Mouse (Mus musculus): ENCODE data around the gene Pnkp. TPM values are rescaled to one million over a fixed set of nuclear protein-coding genes. Genes with fewer than 3 reads are reported as not detected.
A peak's percentile ranks its signal among the peaks of the same experiment; 100 is the strongest.

The Pnkp gene
- polyA plus RNA-seq, 1 experiment from 2014 or later: 23.3 TPM

DNA sequence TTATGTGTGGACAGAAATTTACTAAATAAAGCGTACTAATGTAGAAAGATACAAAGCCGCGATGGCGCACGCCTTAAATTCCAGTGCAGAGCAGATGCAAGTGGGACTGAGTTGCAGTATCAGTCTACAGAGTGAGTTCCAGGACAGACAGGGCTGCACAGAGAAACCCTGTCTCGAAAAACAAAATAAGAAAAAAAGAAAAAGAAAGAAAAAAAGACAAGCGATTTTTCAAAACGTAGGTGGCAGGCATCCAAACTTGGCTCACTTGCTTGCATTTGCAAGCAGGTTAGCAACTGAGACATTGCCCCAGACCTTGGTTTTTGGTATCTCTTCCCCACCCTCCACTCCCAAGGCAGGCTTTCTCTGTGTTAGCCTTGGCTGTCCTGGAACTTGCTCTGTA lies 36.3 kb downstream of the Pnkp start:
- Histone ChIP-seq H3K27me3 (replicated peaks) (no peaks in the 10 kb centered on the region), H3K4me3 (no peak overlapping the region), H3K36me3 (peaks cover 19% of the 10 kb centered on the region), H3K9ac (no peak overlapping the region), H3K4me1 (replicated peaks) (peaks cover 47% of the 10 kb centered on the region), H3K4me2 (peak overlapping the region; percentile 49), H3K27ac (ENCODE audit: poor library complexity, severe bottlenecking) (peak overlapping the region; percentile 67), H3K9me3 (replicated peaks) (no peaks in the 10 kb centered on the region)
- ATAC-seq (ENCODE audit: insufficient number of reproducible peaks, low FRiP score): no peak
- WGBS: 21% methylated on average over 8 of the region's 8 CpGs

DNA sequence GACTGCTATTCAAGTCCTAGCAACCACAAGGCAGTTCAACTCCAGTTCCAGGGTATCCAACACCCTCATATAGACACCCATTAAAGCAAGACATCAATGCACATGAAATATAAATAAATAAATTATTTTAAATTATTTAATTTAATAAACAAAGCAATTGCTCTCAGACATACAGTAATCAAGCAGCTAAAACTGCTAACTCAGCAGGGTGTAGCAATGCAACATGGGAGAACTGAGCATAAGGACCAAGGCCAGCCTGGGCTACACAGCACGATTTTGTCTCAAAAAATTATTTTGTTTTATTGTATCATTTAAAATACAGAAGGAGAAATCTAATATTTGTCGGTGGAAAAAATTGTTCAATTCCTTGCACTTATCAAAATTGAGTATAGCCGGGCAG lies 37.2 kb downstream of the Pnkp start:
- Histone ChIP-seq H3K4me2 (no peak overlapping the region), H3K9ac (no peak overlapping the region), H3K27ac (ENCODE audit: poor library complexity, severe bottlenecking) (no peak overlapping the region), H3K4me1 (replicated peaks) (peaks cover 46% of the 10 kb centered on the region), H3K9me3 (replicated peaks) (no peaks in the 10 kb centered on the region), H3K36me3 (peaks cover 18% of the 10 kb centered on the region), H3K4me3 (no peak overlapping the region), H3K27me3 (replicated peaks) (no peaks in the 10 kb centered on the region)
- WGBS: 82% methylated on average over 3 of the region's 3 CpGs
- ATAC-seq (ENCODE audit: insufficient number of reproducible peaks, low FRiP score): no peak

DNA sequence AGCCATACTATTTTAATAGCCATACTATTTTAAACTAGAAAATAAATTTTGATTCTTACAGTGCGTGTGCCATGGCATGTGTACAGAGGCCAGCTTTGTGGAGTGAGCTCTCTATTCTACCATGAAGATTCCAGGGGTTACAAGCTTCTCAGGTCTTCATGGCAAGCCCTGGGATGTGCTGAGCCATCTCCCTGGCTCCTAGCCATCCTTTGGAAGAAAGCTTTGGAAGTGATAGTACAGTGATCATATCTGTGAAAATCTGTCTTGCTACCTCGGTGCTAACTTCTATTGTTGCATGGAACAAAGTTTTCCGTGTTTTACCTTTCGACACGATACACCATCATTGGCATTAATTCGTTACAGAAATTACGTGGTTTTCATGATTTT lies 38.3 kb downstream of the Pnkp start:
- no peaks in the 10 kb centered on the region for H3K9me3 ChIP-seq (replicated peaks)
- peak overlapping the region; percentile 65; the same call in 1 of the 2 replicates for H3K4me3 ChIP-seq
- peaks cover 24% of the 10 kb centered on the region for H3K36me3 ChIP-seq
- H3K9ac ChIP-seq: no peak overlapping the region
- H3K4me2 ChIP-seq: peak overlapping the region; percentile 77
- H3K4me1 ChIP-seq (replicated peaks): peaks cover 41% of the 10 kb centered on the region
- 78% methylated on average over 7 of the region's 7 CpGs for WGBS
- no peak overlapping the region for H3K27ac ChIP-seq (ENCODE audit: poor library complexity, severe bottlenecking)
- no peak for ATAC-seq (ENCODE audit: insufficient number of reproducible peaks, low FRiP score)
- H3K27me3 ChIP-seq (replicated peaks): no peaks in the 10 kb centered on the region

- Histone ChIP-seq H3K27me3 (replicated peaks) (no peaks in the 10 kb centered on the region), H3K27ac (ENCODE audit: poor library complexity, severe bottlenecking) (peak within 1 kb of the TSS; percentile 79), H3K4me2 (peak within 1 kb of the TSS; percentile 77), H3K4me3 (peak within 1 kb of the TSS; percentile 65), H3K4me1 (replicated peaks) (peaks cover 36% of the 10 kb centered on the region), H3K36me3 (peaks cover 25% of the 10 kb centered on the region), H3K9ac (peak within 1 kb of the TSS; percentile 78), H3K9me3 (replicated peaks) (no peaks in the 10 kb centered on the region)
- WGBS: 3% methylated on average over 34 of the region's 34 CpGs
- peak; percentile 55 for ATAC-seq (ENCODE audit: insufficient number of reproducible peaks, low FRiP score)
Measured at GRCm38 (mm10) chr7:44895593-44896434, 38.9 kb downstream of the Pnkp start, which contains the start of gene Fuz. Gene Fuz (plus strand): TSS chr7:44896079.

DNA sequence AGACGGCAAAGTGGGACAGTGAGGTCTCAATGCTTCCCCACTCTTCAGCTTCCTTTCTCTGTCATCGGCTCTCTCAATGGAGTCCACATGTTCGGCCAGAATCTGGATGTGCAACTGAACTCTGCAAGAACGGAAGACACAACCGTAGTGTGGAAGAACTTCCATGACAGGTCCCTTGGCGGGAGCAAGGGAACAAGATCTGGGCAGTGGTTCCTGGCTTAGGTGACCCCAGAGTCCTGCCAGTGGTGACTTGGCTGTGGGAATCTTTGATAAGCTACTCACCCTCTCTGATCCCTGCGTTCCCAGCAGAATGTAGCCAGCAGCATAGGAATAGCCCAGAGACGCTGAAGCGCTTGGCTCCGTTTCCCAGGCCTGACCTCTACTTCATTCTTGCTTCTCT lies 39.6 kb downstream of the Pnkp start:
- WGBS: 38% methylated on average over 10 of the region's 10 CpGs

GRCm38 (mm10) chr7:44898607-44899006 lies 41.7 kb downstream of the Pnkp start:
- no peaks in the 10 kb centered on the region for H3K9me3 ChIP-seq (replicated peaks)
- H3K36me3 ChIP-seq: peaks cover 50% of the 10 kb centered on the region
- no peak overlapping the region for H3K27ac ChIP-seq (ENCODE audit: poor library complexity, severe bottlenecking)
- 31% methylated on average over 19 of the region's 19 CpGs for WGBS
- peaks cover 35% of the 10 kb centered on the region for H3K4me1 ChIP-seq (replicated peaks)
- H3K9ac ChIP-seq: no peak overlapping the region
- H3K4me3 ChIP-seq: no peak overlapping the region
- H3K27me3 ChIP-seq (replicated peaks): no peaks in the 10 kb centered on the region
- H3K4me2 ChIP-seq: 0 out of 2 replicates have a peak overlapping the region, but pooled peaks have one; percentile 13
- ATAC-seq (ENCODE audit: insufficient number of reproducible peaks, low FRiP score): no peak

More for the DNA sequence above, 39.6 kb downstream of the Pnkp start:
- no peak for ATAC-seq (ENCODE audit: insufficient number of reproducible peaks, low FRiP score)
- no peaks in the 10 kb centered on the region for H3K27me3 ChIP-seq (replicated peaks)
- H3K36me3 ChIP-seq: peaks cover 30% of the 10 kb centered on the region
- peak overlapping the region; percentile 79 for H3K27ac ChIP-seq (ENCODE audit: poor library complexity, severe bottlenecking)
- peak overlapping the region; percentile 65 for H3K4me3 ChIP-seq
- no peaks in the 10 kb centered on the region for H3K9me3 ChIP-seq (replicated peaks)
- peak overlapping the region; percentile 77 for H3K4me2 ChIP-seq
- peak overlapping the region; percentile 78 for H3K9ac ChIP-seq
- H3K4me1 ChIP-seq (replicated peaks): peaks cover 36% of the 10 kb centered on the region

GRCm38 (mm10) chr7:44900632-44901031 lies 43.7 kb downstream of the Pnkp start:
- no peak overlapping the region for H3K4me3 ChIP-seq
- no peaks in the 10 kb centered on the region for H3K9me3 ChIP-seq (replicated peaks)
- H3K27me3 ChIP-seq (replicated peaks): no peaks in the 10 kb centered on the region
- 89% methylated on average over 11 of the region's 11 CpGs for WGBS
- no peak overlapping the region; the same call in 1 of the 2 replicates for H3K4me2 ChIP-seq
- no peak for ATAC-seq (ENCODE audit: insufficient number of reproducible peaks, low FRiP score)
- peaks cover 29% of the 10 kb centered on the region for H3K4me1 ChIP-seq (replicated peaks)
- H3K27ac ChIP-seq (ENCODE audit: poor library complexity, severe bottlenecking): no peak overlapping the region
- H3K9ac ChIP-seq: no peak overlapping the region
- peaks cover 70% of the 10 kb centered on the region for H3K36me3 ChIP-seq

DNA sequence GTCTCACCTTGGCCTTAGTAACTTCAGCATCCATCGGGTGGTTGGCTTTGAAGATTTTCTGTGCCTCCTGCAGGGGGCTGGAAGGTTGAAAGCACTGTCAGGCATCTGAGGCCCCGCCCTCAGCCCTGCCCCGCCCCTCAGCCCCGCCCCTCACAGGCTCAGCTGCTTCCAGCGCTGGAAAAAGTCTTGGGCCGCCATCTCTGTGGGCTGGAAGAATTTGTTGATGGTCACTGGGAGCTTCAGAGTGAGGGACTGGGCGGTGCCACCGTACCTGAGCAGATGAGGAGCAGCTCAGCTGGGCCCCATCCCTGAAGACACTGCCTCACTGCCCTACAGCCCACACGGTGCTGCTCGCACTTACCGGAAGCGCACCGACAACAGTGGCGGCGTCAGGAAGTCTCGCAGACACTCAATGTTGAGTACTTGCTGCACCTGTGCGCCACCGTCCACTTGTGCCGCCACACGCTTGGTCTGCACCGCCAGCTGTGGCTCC lies 44.3 kb downstream of the Pnkp start:
- Histone ChIP-seq H3K4me2 (peak overlapping the region; percentile 63), H3K4me3 (peak overlapping the region; percentile 28), H3K27me3 (replicated peaks) (no peaks in the 10 kb centered on the region), H3K4me1 (replicated peaks) (peaks cover 29% of the 10 kb centered on the region), H3K9me3 (replicated peaks) (no peaks in the 10 kb centered on the region), H3K9ac (no peak overlapping the region), H3K36me3 (peaks cover 77% of the 10 kb centered on the region), H3K27ac (ENCODE audit: poor library complexity, severe bottlenecking) (peak overlapping the region; percentile 47; the same call in 1 of the 2 replicates)
- 20% methylated on average over 21 of the region's 21 CpGs for WGBS
- peak; percentile 49 for ATAC-seq (ENCODE audit: insufficient number of reproducible peaks, low FRiP score)

- H3K4me1 ChIP-seq (replicated peaks): peaks cover 13% of the 10 kb centered on the region
- no peaks in the 10 kb centered on the region for H3K9me3 ChIP-seq (replicated peaks)
- peaks cover 99% of the 10 kb centered on the region for H3K36me3 ChIP-seq
- 87% methylated on average over 20 of the region's 20 CpGs for WGBS
- no peak overlapping the region for H3K27ac ChIP-seq (ENCODE audit: poor library complexity, severe bottlenecking)
- H3K27me3 ChIP-seq (replicated peaks): no peaks in the 10 kb centered on the region
- ATAC-seq (ENCODE audit: insufficient number of reproducible peaks, low FRiP score): no peak
- no peak overlapping the region for H3K9ac ChIP-seq
- no peak overlapping the region for H3K4me2 ChIP-seq
- H3K4me3 ChIP-seq: no peak overlapping the region
Measured at GRCm38 (mm10) chr7:44905430-44905829, 48.5 kb downstream of the Pnkp start.

GRCm38 (mm10) chr7:44908706-44909476 lies 52.0 kb downstream of the Pnkp start:
- no peak overlapping the region for H3K9ac ChIP-seq
- H3K4me3 ChIP-seq: no peak overlapping the region
- no peaks in the 10 kb centered on the region for H3K9me3 ChIP-seq (replicated peaks)
- peaks cover 1% of the 10 kb centered on the region for H3K4me1 ChIP-seq (replicated peaks)
- no peaks in the 10 kb centered on the region for H3K27me3 ChIP-seq (replicated peaks)
- WGBS: 78% methylated on average over 15 of the region's 15 CpGs
- no peak overlapping the region for H3K27ac ChIP-seq (ENCODE audit: poor library complexity, severe bottlenecking)
- ATAC-seq (ENCODE audit: insufficient number of reproducible peaks, low FRiP score): no peak
- no peak overlapping the region for H3K4me2 ChIP-seq
- H3K36me3 ChIP-seq: peaks cover 98% of the 10 kb centered on the region
